Mouse (Mus musculus): Measurements from ENCODE around the gene Gucy2e. TPM values are rescaled to one million over a fixed set of nuclear protein-coding genes. Genes with fewer than 3 reads are reported as not detected.

The Gucy2e gene
- polyA plus RNA-seq, 1 experiment = not detected

DNA sequence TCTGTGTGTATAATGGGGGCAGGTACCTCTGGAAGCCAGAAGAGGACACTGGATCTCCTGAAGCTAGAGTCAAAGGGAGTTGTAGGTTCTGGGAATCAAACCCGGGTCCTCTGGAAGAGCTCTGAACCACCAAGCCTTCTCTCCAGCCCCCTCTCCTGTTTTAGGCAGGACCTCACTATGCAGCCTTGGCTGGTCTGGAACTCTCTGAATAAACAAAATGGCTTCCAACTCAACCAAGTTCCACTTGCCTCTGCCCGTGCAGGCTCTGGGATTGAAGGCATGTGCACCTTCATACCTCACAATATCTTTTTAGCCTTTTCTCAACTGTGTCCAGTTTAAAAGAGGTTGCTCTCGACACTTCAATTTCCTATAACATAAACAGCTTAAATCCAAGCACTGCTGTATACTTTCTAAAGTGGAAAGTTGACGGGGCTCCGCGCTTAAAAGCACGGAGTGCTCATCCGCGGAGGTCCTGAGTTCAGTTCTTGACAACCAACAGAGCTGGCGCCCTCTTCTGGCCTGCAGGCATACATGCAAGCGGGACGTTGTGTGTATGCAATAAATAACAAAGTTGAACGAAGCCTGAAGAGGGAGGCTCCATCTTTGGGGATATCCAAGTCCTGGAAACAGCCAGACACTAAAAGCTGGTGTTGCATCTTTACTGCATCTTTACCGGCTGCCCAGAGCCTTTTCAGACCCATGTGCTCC lies 14.5 kb upstream of the Gucy2e start:
- Histone ChIP-seq H3K4me3 (ENCODE audit: low read depth, low read length) (no peak overlapping the region), H3K4me1 (ENCODE audit: control insufficient read depth, insufficient read depth, low read length) (no peaks in the 10 kb centered on the region), H3K27me3 (ENCODE audit: control insufficient read depth, insufficient read depth, low read length, poor library complexity, severe bottlenecking) (no peaks in the 10 kb centered on the region), H3K9me3 (replicated peaks; ENCODE audit: control insufficient read depth, insufficient read depth, low read length, poor library complexity, severe bottlenecking) (no peaks in the 10 kb centered on the region), H3K36me3 (ENCODE audit: control insufficient read depth, insufficient read depth, low read length, poor library complexity, severe bottlenecking) (no peaks in the 10 kb centered on the region), H3K27ac (ENCODE audit: insufficient read depth, low read length) (no peak overlapping the region), H3K9ac (ENCODE audit: low read depth, poor library complexity, severe bottlenecking) (no peak overlapping the region)
- no peak for TF ChIP-seq POLR2A (IDR thresholded peaks at IDR 0.05; ENCODE audit: insufficient read depth, low read length)
- TF ChIP-seq CTCF (IDR thresholded peaks at IDR 0.05; ENCODE audit: low read depth, low read length) = peak; percentile 86

DNA sequence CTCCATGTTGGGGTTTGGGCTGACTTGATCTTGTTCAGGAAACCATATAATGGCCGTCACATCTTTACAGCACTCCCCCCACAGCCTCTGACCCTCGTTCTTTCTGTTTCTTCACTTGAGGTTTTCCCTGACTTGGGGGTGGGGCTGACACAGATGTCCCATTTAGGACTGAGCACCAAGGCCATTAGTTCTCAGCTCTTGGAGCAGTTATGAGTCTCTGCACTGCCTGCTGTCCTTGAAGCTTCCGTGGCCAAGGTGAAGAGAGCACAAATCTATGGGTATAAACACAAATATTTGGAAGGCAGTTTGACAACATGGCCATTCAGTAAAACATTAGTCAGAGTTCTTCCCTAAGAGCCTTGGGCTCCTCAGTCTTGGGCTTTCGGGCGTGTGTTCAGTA lies 13.3 kb upstream of the Gucy2e start:
- no peak overlapping the region for H3K9ac ChIP-seq (ENCODE audit: low read depth, poor library complexity, severe bottlenecking)
- no peak overlapping the region for H3K27ac ChIP-seq (ENCODE audit: insufficient read depth, low read length)
- no peaks in the 10 kb centered on the region for H3K36me3 ChIP-seq (ENCODE audit: control insufficient read depth, insufficient read depth, low read length, poor library complexity, severe bottlenecking)
- H3K4me3 ChIP-seq (ENCODE audit: low read depth, low read length) = no peak overlapping the region
- H3K9me3 ChIP-seq (replicated peaks; ENCODE audit: control insufficient read depth, insufficient read depth, low read length, poor library complexity, severe bottlenecking) = no peaks in the 10 kb centered on the region
- no peaks in the 10 kb centered on the region for H3K4me1 ChIP-seq (ENCODE audit: control insufficient read depth, insufficient read depth, low read length)
- TF ChIP-seq EP300 (IDR thresholded peaks at IDR 0.05; ENCODE audit: insufficient read depth, low read depth, low read length) (no peak), CTCF (IDR thresholded peaks at IDR 0.05; ENCODE audit: low read depth, low read length) (no peak), POLR2A (IDR thresholded peaks at IDR 0.05; ENCODE audit: insufficient read depth, low read length) (no peak)
- no peaks in the 10 kb centered on the region for H3K27me3 ChIP-seq (ENCODE audit: control insufficient read depth, insufficient read depth, low read length, poor library complexity, severe bottlenecking)

DNA sequence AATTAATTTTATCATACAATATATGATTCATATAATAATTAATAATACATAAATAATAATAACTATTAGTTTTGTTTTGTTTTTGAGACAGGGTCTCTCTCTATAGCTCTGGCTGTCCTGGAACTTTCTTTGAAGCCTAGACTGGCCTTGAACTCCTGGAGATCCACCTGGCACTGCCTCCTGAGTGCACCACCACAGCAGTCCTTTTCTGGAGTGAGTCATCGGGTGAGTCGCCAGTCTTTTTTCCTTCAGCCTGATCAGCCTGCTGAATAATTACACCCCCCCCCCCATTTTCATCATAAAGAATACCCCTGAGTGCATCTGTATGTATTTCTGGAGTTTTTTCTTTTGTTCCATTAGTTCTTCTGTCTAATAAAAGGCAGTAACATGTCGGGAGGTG lies 12.3 kb upstream of the Gucy2e start:
- Histone ChIP-seq H3K4me3 (ENCODE audit: low read depth, low read length) (no peak overlapping the region), H3K9me3 (replicated peaks; ENCODE audit: control insufficient read depth, insufficient read depth, low read length, poor library complexity, severe bottlenecking) (no peaks in the 10 kb centered on the region), H3K36me3 (ENCODE audit: control insufficient read depth, insufficient read depth, low read length, poor library complexity, severe bottlenecking) (no peaks in the 10 kb centered on the region), H3K27me3 (ENCODE audit: control insufficient read depth, insufficient read depth, low read length, poor library complexity, severe bottlenecking) (no peaks in the 10 kb centered on the region), H3K4me1 (ENCODE audit: control insufficient read depth, insufficient read depth, low read length) (no peaks in the 10 kb centered on the region), H3K9ac (ENCODE audit: low read depth, poor library complexity, severe bottlenecking) (no peak overlapping the region), H3K27ac (ENCODE audit: insufficient read depth, low read length) (no peak overlapping the region)
- TF ChIP-seq EP300 (IDR thresholded peaks at IDR 0.05; ENCODE audit: insufficient read depth, low read depth, low read length) = no peak
- TF ChIP-seq CTCF (IDR thresholded peaks at IDR 0.05; ENCODE audit: low read depth, low read length) = no peak
- no peak for TF ChIP-seq POLR2A (IDR thresholded peaks at IDR 0.05; ENCODE audit: insufficient read depth, low read length)

DNA sequence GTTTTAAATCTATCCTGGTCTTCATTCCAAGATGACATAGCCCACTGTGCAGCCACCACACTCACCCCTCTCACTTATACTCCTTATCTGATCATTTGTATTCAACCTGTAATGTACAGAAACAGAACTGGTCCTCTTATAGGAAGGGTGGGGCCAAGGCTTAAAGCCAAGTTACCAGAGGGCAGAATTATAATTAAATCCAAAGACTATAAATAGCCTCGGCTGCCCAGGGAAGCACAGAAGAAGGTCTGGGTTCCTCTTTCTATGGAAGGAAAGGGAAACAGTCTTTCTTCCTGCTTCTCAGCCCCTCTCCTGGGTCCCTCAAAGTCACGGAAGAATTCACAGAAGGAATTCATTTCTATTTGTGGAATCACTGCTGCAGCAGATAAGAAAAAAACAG lies 8.8 kb upstream of the Gucy2e start:
- no peaks in the 10 kb centered on the region for H3K27me3 ChIP-seq (ENCODE audit: control insufficient read depth, insufficient read depth, low read length, poor library complexity, severe bottlenecking)
- H3K9me3 ChIP-seq (replicated peaks; ENCODE audit: control insufficient read depth, insufficient read depth, low read length, poor library complexity, severe bottlenecking) = no peaks in the 10 kb centered on the region
- H3K36me3 ChIP-seq (ENCODE audit: control insufficient read depth, insufficient read depth, low read length, poor library complexity, severe bottlenecking) = no peaks in the 10 kb centered on the region
- H3K4me1 ChIP-seq (ENCODE audit: control insufficient read depth, insufficient read depth, low read length) = peaks cover 2% of the 10 kb centered on the region
- no peak overlapping the region for H3K4me3 ChIP-seq (ENCODE audit: low read depth, low read length)
- TF ChIP-seq EP300 (IDR thresholded peaks at IDR 0.05; ENCODE audit: insufficient read depth, low read depth, low read length) = no peak
- TF ChIP-seq CTCF (IDR thresholded peaks at IDR 0.05; ENCODE audit: low read depth, low read length) = no peak
- TF ChIP-seq POLR2A (IDR thresholded peaks at IDR 0.05; ENCODE audit: insufficient read depth, low read length) = no peak
- H3K27ac ChIP-seq (ENCODE audit: insufficient read depth, low read length) = no peak overlapping the region
- H3K9ac ChIP-seq (ENCODE audit: low read depth, poor library complexity, severe bottlenecking) = no peak overlapping the region

DNA sequence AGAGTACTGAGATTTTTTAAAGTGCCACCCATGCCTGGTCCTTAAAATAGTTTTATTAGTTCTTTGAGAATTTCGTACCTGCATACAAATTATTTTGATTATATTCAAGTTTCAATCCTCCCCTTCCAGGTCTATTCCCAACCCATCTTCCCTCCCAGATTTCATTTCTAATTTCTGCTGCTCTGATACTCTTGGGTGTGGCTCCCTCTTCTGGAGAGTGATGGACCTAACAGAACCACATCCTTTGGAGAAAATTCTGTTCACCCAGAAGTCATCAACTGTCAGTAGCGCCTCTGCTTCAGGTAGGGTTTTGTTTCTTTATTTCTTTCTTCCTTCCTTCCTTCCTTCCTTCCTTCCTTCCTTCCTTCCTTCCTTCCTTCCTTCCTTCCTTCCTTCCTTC lies 8.1 kb upstream of the Gucy2e start:
- Histone ChIP-seq H3K9me3 (replicated peaks; ENCODE audit: control insufficient read depth, insufficient read depth, low read length, poor library complexity, severe bottlenecking) (no peaks in the 10 kb centered on the region), H3K4me3 (ENCODE audit: low read depth, low read length) (no peak overlapping the region), H3K9ac (ENCODE audit: low read depth, poor library complexity, severe bottlenecking) (no peak overlapping the region), H3K4me1 (ENCODE audit: control insufficient read depth, insufficient read depth, low read length) (peaks cover 2% of the 10 kb centered on the region), H3K27ac (ENCODE audit: insufficient read depth, low read length) (no peak overlapping the region), H3K36me3 (ENCODE audit: control insufficient read depth, insufficient read depth, low read length, poor library complexity, severe bottlenecking) (no peaks in the 10 kb centered on the region), H3K27me3 (ENCODE audit: control insufficient read depth, insufficient read depth, low read length, poor library complexity, severe bottlenecking) (no peaks in the 10 kb centered on the region)
- TF ChIP-seq CTCF (IDR thresholded peaks at IDR 0.05; ENCODE audit: low read depth, low read length) = peak; percentile 11
- TF ChIP-seq EP300 (IDR thresholded peaks at IDR 0.05; ENCODE audit: insufficient read depth, low read depth, low read length) = no peak
- no peak for TF ChIP-seq POLR2A (IDR thresholded peaks at IDR 0.05; ENCODE audit: insufficient read depth, low read length)

DNA sequence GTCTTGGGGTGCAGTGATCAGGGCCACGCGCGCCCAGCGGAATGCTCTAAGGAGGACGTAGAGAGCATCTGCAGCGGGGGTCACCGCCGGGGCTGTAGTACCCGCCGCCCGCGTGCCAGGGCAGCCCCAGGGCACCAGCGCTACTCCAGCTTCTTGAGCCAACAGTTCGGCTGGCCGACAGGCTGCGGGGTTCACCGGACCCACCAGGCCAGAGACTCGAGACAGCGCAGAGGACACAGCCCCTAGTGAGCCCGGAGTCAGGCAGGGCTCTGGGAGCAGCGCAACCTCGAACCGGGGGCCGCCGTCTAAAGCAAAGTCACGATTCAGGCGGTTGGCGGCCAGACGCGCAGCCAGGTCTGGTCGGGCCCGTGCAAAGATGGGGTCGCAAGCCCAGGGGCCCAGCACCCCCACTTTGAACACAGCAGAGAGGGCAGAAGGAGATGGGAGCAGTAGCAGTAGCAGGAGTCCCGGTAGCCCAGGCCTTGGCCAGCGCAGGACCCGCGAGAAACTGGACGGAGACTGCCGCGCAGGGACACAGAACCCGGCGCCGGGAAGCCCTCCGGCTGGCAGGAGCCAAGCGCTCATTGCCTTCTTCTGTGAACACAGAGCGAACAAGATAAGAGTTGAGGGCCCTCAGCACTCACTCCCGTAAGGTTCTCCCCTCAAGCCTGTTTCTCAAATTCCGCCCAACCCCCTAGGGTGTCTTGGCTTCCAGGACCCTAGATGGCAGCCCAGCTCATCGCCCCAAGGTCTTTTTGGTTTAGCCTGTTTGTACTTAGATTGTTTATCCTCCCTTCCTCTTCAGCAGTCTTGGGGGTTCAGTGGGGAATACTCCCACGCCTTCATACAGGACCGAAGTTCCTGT lies 543 bp downstream of the Gucy2e start:
- H3K27ac ChIP-seq (ENCODE audit: insufficient read depth, low read length) = no peak overlapping the region
- peaks cover 3% of the 10 kb centered on the region for H3K4me1 ChIP-seq (ENCODE audit: control insufficient read depth, insufficient read depth, low read length)
- no peaks in the 10 kb centered on the region for H3K36me3 ChIP-seq (ENCODE audit: control insufficient read depth, insufficient read depth, low read length, poor library complexity, severe bottlenecking)
- peak overlapping the region; percentile 69 for H3K4me3 ChIP-seq (ENCODE audit: low read depth, low read length)
- H3K9me3 ChIP-seq (replicated peaks; ENCODE audit: control insufficient read depth, insufficient read depth, low read length, poor library complexity, severe bottlenecking) = no peaks in the 10 kb centered on the region
- TF ChIP-seq CTCF (IDR thresholded peaks at IDR 0.05; ENCODE audit: low read depth, low read length) (no peak), EP300 (IDR thresholded peaks at IDR 0.05; ENCODE audit: insufficient read depth, low read depth, low read length) (no peak), POLR2A (IDR thresholded peaks at IDR 0.05; ENCODE audit: insufficient read depth, low read length) (no peak)
- peak overlapping the region; percentile 44 for H3K9ac ChIP-seq (ENCODE audit: low read depth, poor library complexity, severe bottlenecking)
- H3K27me3 ChIP-seq (ENCODE audit: control insufficient read depth, insufficient read depth, low read length, poor library complexity, severe bottlenecking) = peaks cover 4% of the 10 kb centered on the region

Data from ES-Bruce4 (cell line).